Mouse (Mus musculus): ENCODE results near the gene Ubxn2a. TPM values are rescaled to one million over a fixed set of nuclear protein-coding genes. Genes with fewer than 3 reads are reported as not detected.

The Ubxn2a gene
- polyA plus RNA-seq (2012; rRNA removed; ENCODE audit: low replicate concordance) = 3.7 and 7.3 TPM in 2 replicates

DNA sequence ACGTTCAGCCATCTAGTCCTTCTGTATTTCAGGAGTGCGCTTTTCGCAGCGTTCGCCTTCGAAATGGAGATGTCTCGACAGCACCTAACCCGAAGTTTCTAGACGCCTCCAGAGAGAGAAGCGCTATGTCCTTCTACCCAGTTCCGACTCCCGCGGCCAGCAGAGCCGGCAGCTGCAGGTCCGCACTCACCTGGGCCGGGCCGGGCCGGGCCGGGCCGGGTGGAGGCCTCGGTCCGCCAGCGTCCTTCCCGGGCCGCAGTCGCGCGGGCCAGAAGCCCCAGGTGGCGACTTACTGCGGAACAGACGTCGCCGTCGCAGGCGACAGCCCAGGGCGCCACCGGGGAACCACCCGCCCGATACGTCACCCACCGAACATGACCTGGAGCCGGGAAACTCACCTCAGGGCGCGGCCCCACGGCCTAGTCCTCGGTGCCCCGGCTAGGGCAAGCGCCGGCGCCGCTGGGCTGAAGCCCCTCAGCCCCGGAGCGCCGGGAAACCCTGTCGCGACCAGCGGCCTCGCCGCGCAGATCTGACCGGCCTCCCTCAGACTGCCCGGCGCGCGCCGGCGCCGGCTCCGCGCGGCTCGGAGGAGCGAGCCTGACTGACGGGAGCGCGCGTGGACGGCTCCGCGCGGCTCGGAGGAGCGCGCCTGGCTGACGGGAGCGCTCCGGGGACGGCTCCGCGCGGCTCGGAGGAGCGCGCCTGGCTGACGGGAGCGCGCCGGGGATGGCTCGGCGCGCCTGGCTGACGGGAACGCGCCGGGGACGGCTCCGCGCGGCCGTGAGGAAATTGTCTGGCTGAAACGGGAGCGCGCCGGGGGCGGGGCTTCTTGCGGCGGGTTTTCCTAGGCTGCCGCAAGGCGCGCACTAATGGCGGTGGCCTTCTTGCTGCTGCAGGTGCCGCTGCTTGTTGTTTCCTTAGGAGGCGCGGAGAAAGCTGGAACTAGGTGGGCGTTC, at the start of gene Ubxn2a:
Ubxn2a (minus strand) TSS at position 755 of the 956 bp plus-strand sequence.

GRCm38 (mm10) chr12:4916994-4917804, 9.7 kb upstream of the Ubxn2a start, which contains the start of gene Atad2b:
Gene Atad2b (plus strand): TSS chr12:4917353.

DNA sequence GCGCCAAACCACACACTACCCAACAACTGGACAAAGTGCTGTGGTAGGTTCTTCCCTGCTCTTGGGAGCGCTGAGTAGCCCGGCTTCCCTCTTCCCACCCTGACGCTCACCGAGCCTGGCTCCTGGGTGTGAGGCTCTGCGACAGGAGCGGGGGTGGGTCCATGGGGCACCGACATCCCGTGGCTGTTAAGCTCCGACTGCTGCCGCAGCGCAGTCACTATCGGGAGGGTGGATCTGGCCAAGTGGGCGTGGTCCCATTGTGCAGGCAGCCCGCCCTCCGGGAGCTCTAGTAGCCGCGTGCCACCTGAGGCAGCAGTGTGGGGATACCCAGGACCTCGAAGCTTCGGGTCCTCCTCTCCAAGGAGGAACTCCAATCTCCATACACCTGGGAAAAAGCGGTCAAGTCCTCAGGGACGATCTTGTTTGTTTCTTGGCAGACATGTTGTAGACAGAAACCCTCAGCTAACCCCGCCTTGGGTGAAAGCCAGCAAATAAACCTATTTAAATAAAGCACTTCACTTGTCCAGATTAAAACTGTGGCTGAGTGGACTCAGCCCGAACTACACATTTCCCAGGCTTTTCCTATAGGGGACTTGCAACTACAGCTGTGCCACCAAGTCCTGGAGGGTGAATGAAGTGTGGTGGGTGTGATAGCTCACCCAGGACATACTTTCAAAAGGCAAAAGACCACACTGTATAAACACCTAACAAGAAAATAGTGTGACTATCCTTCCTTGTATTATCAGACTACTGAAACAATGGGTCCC, 33.2 kb downstream of the Ubxn2a start, which contains the start of gene Mfsd2b:
Mfsd2b (minus strand) TSS at position 199 of the 767 bp plus-strand sequence.

DNA sequence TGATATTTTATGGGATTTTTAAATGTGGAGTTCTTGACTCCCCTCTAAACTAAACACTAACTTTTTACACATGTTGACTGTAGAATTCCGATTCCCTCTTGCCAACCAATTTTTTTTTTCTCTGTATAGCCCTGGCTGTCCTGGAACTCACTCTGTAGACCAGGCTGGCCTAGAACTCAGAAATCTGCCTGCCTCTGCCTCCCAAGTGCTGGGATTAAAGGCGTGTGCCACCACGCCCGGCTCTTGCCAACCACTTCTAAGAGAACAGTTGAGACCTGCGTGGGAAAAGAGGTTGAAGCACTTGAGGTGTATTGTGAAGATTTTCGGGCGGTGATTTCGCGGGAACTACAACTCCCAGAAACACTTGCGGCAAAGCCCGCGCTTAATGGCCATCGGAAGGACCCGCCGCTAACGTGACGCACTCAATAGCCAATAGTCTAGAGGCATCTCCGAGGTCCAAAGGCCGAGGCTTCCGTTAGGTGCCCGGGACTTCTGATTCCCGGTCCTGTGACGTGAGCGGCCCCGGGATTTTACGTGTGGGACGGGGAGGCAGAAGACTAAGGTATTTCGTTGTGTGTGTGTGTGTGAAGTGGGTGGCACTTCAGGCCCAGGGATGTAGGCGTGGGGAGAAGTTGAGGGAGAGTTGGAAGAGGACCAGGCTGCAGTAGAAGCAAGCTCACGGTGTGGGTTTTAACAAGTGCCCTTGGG, 64.5 kb downstream of the Ubxn2a start, which contains the start of gene Wdcp:
Wdcp (plus strand) TSS at position 414 of the 708 bp plus-strand sequence.

DNA sequence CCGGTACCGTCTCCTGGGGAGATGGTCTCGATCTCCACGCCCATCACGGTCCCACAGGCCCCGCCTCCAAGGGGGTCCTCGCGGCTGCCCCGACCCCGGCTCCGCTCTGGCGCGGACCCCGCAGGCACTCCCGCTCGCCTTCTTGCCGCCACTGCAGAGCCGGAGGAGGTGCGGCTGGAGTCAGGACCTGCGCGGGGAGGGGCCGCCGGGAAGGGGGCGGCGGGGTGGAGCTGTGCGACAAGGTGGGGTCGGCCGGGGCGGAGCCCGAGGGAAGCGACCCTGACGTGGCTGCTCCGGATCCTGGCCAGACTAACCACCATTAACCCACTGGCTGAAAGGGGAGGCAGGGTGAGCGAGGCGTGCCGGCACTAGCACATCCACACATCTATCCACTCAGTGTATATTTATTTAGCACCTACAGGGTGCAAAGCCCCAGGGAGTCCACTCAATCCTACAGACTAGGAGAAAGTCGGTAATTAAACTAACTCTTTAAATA, 66.1 kb downstream of the Ubxn2a start, which contains the start of gene Fkbp1b:
Fkbp1b (minus strand) TSS at position 200 of the 496 bp plus-strand sequence.

Other genes with a start within 250 kb of the Ubxn2a start
- 0.05 and 0.13 TPM in 2 replicates for gene Fam228a, start 169.3 kb downstream of the Ubxn2a start, polyA plus RNA-seq (2012; rRNA removed; ENCODE audit: low replicate concordance)
- gene Pfn4, start 138.7 kb downstream of the Ubxn2a start, polyA plus RNA-seq (2012; rRNA removed; ENCODE audit: low replicate concordance) = 0.16 and 0.19 TPM in 2 replicates
- gene Fam228b, start 138.4 kb downstream of the Ubxn2a start, polyA plus RNA-seq (2012; rRNA removed; ENCODE audit: low replicate concordance) = 0.45 and 0.51 TPM in 2 replicates
- gene Sf3b6, start 90.2 kb downstream of the Ubxn2a start, polyA plus RNA-seq (2012; rRNA removed; ENCODE audit: low replicate concordance) = 28.7 and 57.5 TPM in 2 replicates
- 6.9 and 9.9 TPM in 2 replicates for gene Fkbp1b, start 66.1 kb downstream of the Ubxn2a start, polyA plus RNA-seq (2012; rRNA removed; ENCODE audit: low replicate concordance)
- gene Wdcp, start 64.4 kb downstream of the Ubxn2a start, polyA plus RNA-seq (2012; rRNA removed; ENCODE audit: low replicate concordance) = 6.0 and 9.4 TPM in 2 replicates
- gene Mfsd2b, start 33.3 kb downstream of the Ubxn2a start, polyA plus RNA-seq (2012; rRNA removed; ENCODE audit: low replicate concordance) = 1.1 and 1.2 TPM in 2 replicates
- gene Atad2b, start 9.6 kb upstream of the Ubxn2a start, polyA plus RNA-seq (2012; rRNA removed; ENCODE audit: low replicate concordance) = 7.5 and 21.4 TPM in 2 replicates

All from mammary gland, adult 2 months (tissue).